Mouse (Mus musculus) hindbrain, embryonic 15.5 days (tissue): ENCODE data around the gene Selenon. TPM values are rescaled to one million over a fixed set of nuclear protein-coding genes. Genes with fewer than 3 reads are reported as not detected.

Source experiments
- microRNA-seq: library from miRNA; unstranded; fragments of <30 nt; microRNA quantifications from one replicate; pipeline ENCODE4, GENCODE M21; 2016
- polyA plus RNA-seq: library from polyadenylated mRNA; unstranded; fragments of >200 nt; fragmentation: Nextera tagmentation; extraction: Ambion mirVana; gene quantifications from 2 replicates; pipeline ENCODE4 v1.2.1, GENCODE M21; 2015

The Selenon gene
- polyA plus RNA-seq, 1 experiment from 2014 or later, result 31.2 TPM

Small RNA genes within 50 kb of the gene (microRNA-seq; reads per million reads assigned to microRNA genes)
- gene Mir6403, result not detected

Other genes with a start within 250 kb of the Selenon start
- gene Trim63, start 237.0 kb downstream of the Selenon start, polyA plus RNA-seq, result 0.41 and 0.56 TPM in 2 replicates
- gene Slc30a2, start 209.0 kb downstream of the Selenon start, polyA plus RNA-seq, result 0.16 and 0.33 TPM in 2 replicates
- gene Extl1, start 168.3 kb downstream of the Selenon start, polyA plus RNA-seq, result 0.45 and 0.51 TPM in 2 replicates
- gene Pafah2, start 155.8 kb downstream of the Selenon start, polyA plus RNA-seq, result 7.6 and 8.1 TPM in 2 replicates
- 5,846 and 6,036 TPM in 2 replicates for gene Stmn1, start 83.8 kb downstream of the Selenon start, polyA plus RNA-seq
- 30.4 and 35.2 TPM in 2 replicates for gene Paqr7, start 55.5 kb downstream of the Selenon start, polyA plus RNA-seq
- gene Aunip, start 41.2 kb downstream of the Selenon start, polyA plus RNA-seq, result 2.0 and 2.9 TPM in 2 replicates
- 168 and 179 TPM in 2 replicates for gene Mtfr1l, start 16.8 kb downstream of the Selenon start, polyA plus RNA-seq
- 5.8 and 6.1 TPM in 2 replicates for gene Man1c1, start 152.1 kb upstream of the Selenon start, polyA plus RNA-seq
- 2.6 and 2.7 TPM in 2 replicates for gene Ldlrap1, start 215.9 kb upstream of the Selenon start, polyA plus RNA-seq